In genomic region chr3:146451375-146451774, GRCm38 (mm10) we compare ENCODE assay signal across 1 mouse cellular context.
A peak's percentile ranks its signal among the peaks of the same experiment; 100 is the strongest.
TF ChIP-seq lines count a peak whose summit lies in the region.

No protein-coding gene starts in this region.

TF ChIP-seq in CH12.LX, 34 proteins besides CTCF, POLR2A, EP300 and RAD21 (continued from another document):
- TF ChIP-seq ELF1 (IDR thresholded peaks at IDR 0.05; ENCODE audit: low read depth, low read length) (peak; percentile 50; the same call in 1 of the 2 replicates), ZMIZ1 (IDR thresholded peaks at IDR 0.05; ENCODE audit: low read depth, low read length) (0 out of 2 replicates have a peak, but pooled peaks have one; percentile 20), TCF12 (IDR thresholded peaks at IDR 0.05; ENCODE audit: low read depth, low read length) (peak; percentile 19; the same call in 1 of the 2 replicates)
TF ChIP-seq in CH12.LX: peak in this region for 11.
